Mouse (Mus musculus) thymus, postnatal 0 days (tissue): ENCODE data around the gene Rock2. TPM values are rescaled to one million over a fixed set of nuclear protein-coding genes. Genes with fewer than 3 reads are reported as not detected.

Experiments
- polyA plus RNA-seq: library from polyadenylated mRNA; unstranded; fragments of >200 nt; fragmentation: Nextera tagmentation; extraction: Ambion mirVana; gene quantifications from 2 replicates; pipeline ENCODE4 v1.2.1, GENCODE M21; 2015

Gene Rock2
- polyA plus RNA-seq, 1 experiment from 2014 or later = 11.9 TPM

Other genes starting within 250 kb of the Rock2 start
- gene Ntsr2, start 241.5 kb upstream of the Rock2 start, polyA plus RNA-seq = not detected in 2 replicates
- 1.2 and 2.0 TPM in 2 replicates for gene Greb1, start 94.0 kb upstream of the Rock2 start, polyA plus RNA-seq
- 22.7 and 23.6 TPM in 2 replicates for gene E2f6, start 83.9 kb upstream of the Rock2 start, polyA plus RNA-seq
- 23.8 and 28.4 TPM in 2 replicates for gene Pqlc3, start 105.5 kb downstream of the Rock2 start, polyA plus RNA-seq
- 1.2 and 1.3 TPM in 2 replicates for gene 2410004P03Rik, start 116.8 kb downstream of the Rock2 start, polyA plus RNA-seq